Mouse (Mus musculus) frontal cortex, adult (tissue): Measurements from ENCODE around the gene Oog3.

Experiments
- ATAC-seq: cut with Nextera tagmentation; 2 replicates; pipeline ENCODE4 v1.9.2; 2017; ENCODE audit warnings: mild to moderate bottlenecking, moderate library complexity, mixed read lengths; ENCODE audit not compliant: low TSS enrichment

Oog3 gene

DNA sequence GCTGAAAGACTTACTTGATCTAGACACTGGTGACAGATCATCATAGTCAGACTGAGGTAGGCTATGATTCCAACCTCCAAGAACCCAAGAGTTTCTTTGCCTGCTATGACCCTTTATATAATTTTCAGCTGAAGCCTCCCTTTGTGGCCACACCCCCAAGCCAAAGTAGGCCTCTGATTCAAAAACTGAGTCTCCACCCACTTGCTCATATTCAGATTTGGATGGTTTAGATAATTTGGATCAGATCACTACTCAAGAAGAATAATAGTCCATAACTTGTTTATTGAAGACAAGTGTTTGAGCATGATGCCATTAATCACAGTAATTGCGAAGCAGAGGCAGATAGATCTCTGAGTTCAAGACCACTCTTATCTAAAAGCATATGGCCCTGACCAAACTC lies at the start of gene Oog3:
Gene Oog3, minus strand, starts transcription at position 101 of the 400 bp plus-strand sequence.
- no peak for ATAC-seq

DNA sequence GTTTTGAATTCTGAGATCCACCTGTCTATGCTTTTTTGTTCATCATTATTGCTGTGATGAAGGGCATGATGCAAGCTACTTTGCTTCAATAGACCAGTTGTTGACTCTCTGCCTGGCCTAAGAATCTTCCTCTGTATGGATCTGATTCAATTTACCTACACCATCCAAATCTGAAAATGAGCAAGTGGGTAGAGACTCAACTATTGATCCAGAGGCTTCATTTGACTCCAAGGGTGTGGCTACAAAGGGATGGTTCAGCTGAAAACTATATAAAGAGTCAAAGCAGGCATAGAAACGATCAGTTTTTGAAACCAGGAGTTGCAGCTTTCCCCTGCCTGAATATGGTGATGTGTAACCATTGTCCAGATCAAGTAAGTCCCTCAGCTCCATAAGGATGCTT lies 28.0 kb upstream of the Oog3 start, which contains the start of gene Oog2:
Gene Oog2, plus strand, starts transcription at position 301 of the 400 bp plus-strand sequence.
- ATAC-seq = no peak
